Mouse (Mus musculus) neural tube, embryonic 14.5 days (tissue): Measurements from ENCODE around the gene Baz2a. TPM values are rescaled to one million over a fixed set of nuclear protein-coding genes. Genes with fewer than 3 reads are reported as not detected.
"Not testable (repeated sequence)": the region's sequence is repeated elsewhere in the genome, so short reads cannot be mapped to it uniquely, and the experiment has no call there.

ENCODE experiments used
- ATAC-seq: fragments of 200-750 bp; cut with Nextera tagmentation; 2 replicates; pipeline ENCODE4 v1.8.0; 2017; ENCODE audit warnings: low read depth, mild to moderate bottlenecking, moderate TSS enrichment, moderate library complexity
- H3K27ac ChIP-seq: fragments of 300-500 bp; sonication (generic); 2 replicates; pipeline ENCODE4 v1.5.1; 2014; ENCODE audit warnings: low read depth, mild to moderate bottlenecking, control low read depth, low read length, moderate library complexity, mixed read lengths
- H3K27me3 ChIP-seq: fragments of 300-500 bp; sonication (generic); 2 replicates; pipeline ENCODE4 v1.6.1; 2014; ENCODE audit warnings: low read length; ENCODE audit not compliant: control insufficient read depth, insufficient read depth
- H3K36me3 ChIP-seq: fragments of 300-500 bp; sonication (generic); 2 replicates; pipeline ENCODE4 v1.6.1; 2014; ENCODE audit warnings: low read length, mixed read lengths; ENCODE audit not compliant: control insufficient read depth, insufficient read depth
- H3K4me1 ChIP-seq: fragments of 300-500 bp; sonication (generic); 2 replicates; pipeline ENCODE4 v1.6.1; 2014; ENCODE audit warnings: low read length; ENCODE audit not compliant: control insufficient read depth, insufficient read depth
- H3K4me2 ChIP-seq: fragments of 300-500 bp; sonication (generic); 2 replicates; pipeline ENCODE4 v1.6.1; 2014; ENCODE audit warnings: mild to moderate bottlenecking, low read depth, low read length, control low read depth
- H3K4me3 ChIP-seq: fragments of 300-500 bp; sonication (generic); 2 replicates; pipeline ENCODE4 v1.5.1; 2014; ENCODE audit warnings: low read depth, low read length, control low read depth, mixed read lengths
- H3K9ac ChIP-seq: fragments of 300-500 bp; sonication (generic); replicated peaks from 2 replicates; pipeline ENCODE4 v1.6.1; 2014; ENCODE audit warnings: low read depth, mild to moderate bottlenecking, control low read depth, low read length, mixed read lengths
- H3K9me3 ChIP-seq: fragments of 300-500 bp; sonication (generic); 2 replicates; pipeline ENCODE4 v1.6.1; 2016; ENCODE audit warnings: low read length; ENCODE audit not compliant: control insufficient read depth
- WGBS: fragments of 180-500 bp; shearing (Covaris S2); extraction: QIAGEN DNeasy Blood & Tissue Kit; methylation state at CpG from one replicate; pipeline ENCODE4 v1.1.7; 2014; 5-methylcytosine and 5-hydroxymethylcytosine counted together
- polyA plus RNA-seq: library from polyadenylated mRNA; unstranded; fragments of >200 nt; fragmentation: Nextera tagmentation; extraction: Ambion mirVana; gene quantifications from 2 replicates; pipeline ENCODE4 v1.2.1, GENCODE M21; 2014

The Baz2a gene
- polyA plus RNA-seq, 1 experiment from 2014 or later = 20.9 TPM

DNA sequence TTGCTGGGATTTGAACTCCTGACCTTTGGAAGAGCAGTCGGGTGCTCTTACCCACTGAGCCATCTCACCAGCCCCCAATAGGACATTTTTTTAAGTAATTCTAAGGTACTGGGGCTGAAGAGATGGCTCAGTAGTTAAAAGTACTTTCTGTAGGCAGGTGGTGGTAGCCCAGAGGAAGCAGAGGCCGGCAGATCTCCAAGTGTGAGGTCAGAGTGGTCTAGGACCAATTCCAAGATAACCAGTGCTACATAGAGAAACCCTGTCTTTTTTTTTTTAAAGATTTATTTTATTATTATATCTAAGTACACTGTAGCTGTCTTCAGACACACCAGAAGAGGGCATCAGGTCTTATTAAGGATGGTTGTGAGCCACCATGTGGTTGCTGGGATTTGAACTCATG is 4.2 kb upstream of the Baz2a start:
- not testable (repeated sequence) for H3K27me3 ChIP-seq, H3K4me2 ChIP-seq, H3K4me3 ChIP-seq, ATAC-seq, H3K9me3 ChIP-seq, H3K9ac ChIP-seq, H3K27ac ChIP-seq
- WGBS = 86% methylated on average over 2 of the region's 2 CpGs
- Histone ChIP-seq H3K4me1 (peaks cover 19% of the 10 kb centered on the region), H3K36me3 (peaks cover 54% of the 10 kb centered on the region)

DNA sequence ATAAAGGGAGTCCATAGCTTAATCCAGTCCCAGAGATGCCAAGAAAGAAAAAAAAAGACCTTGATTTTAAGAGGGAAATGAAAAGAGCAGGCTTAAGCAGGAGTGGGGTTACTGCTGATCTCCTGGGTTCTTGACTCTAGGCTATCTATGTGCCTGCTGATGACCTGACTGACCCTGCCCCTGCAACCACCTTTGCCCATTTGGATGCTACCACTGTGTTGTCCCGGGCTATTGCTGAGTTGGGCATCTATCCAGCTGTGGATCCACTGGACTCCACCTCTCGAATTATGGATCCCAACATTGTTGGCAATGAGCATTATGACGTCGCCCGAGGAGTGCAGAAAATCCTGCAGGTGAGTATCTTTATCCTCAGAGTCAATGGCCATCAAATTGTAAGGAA is 3.2 kb upstream of the Baz2a start:
- peaks cover 19% of the 10 kb centered on the region for H3K4me1 ChIP-seq
- H3K9ac ChIP-seq = no peak overlapping the region
- no peak overlapping the region for H3K27ac ChIP-seq
- no peak for ATAC-seq
- peaks cover 54% of the 10 kb centered on the region for H3K36me3 ChIP-seq
- H3K9me3 ChIP-seq = no peaks in the 10 kb centered on the region
- H3K4me2 ChIP-seq = no peak overlapping the region
- H3K27me3 ChIP-seq = no peaks in the 10 kb centered on the region; the same call in 1 of the 2 replicates
- WGBS = 95% methylated on average over 5 of the region's 5 CpGs
- H3K4me3 ChIP-seq = no peak overlapping the region

DNA sequence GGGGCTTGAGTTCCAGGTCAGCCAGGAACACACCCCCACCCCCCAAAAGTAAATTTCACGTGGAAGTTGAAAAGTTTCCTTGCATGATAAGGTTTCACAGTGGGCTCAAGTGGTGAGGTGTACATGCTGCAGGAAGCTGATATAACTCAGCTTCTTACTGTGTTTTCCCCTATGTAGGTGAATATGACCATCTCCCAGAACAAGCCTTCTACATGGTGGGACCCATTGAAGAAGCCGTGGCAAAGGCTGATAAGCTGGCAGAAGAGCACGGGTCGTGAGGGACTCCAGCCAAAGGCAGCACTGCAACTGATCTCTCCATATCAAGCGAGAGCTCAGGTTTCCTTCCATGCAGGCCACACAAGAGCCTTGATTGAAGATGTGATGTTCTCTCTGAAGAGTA is 1.5 kb upstream of the Baz2a start:
- no peak overlapping the region for H3K4me2 ChIP-seq
- H3K27ac ChIP-seq = no peak overlapping the region
- H3K4me3 ChIP-seq = no peak overlapping the region
- H3K9me3 ChIP-seq = no peaks in the 10 kb centered on the region
- H3K36me3 ChIP-seq = peaks cover 54% of the 10 kb centered on the region
- no peak for ATAC-seq
- H3K4me1 ChIP-seq = peaks cover 24% of the 10 kb centered on the region
- H3K9ac ChIP-seq = no peak overlapping the region
- 76% methylated on average over 5 of the region's 5 CpGs for WGBS
- H3K27me3 ChIP-seq = no peaks in the 10 kb centered on the region

DNA sequence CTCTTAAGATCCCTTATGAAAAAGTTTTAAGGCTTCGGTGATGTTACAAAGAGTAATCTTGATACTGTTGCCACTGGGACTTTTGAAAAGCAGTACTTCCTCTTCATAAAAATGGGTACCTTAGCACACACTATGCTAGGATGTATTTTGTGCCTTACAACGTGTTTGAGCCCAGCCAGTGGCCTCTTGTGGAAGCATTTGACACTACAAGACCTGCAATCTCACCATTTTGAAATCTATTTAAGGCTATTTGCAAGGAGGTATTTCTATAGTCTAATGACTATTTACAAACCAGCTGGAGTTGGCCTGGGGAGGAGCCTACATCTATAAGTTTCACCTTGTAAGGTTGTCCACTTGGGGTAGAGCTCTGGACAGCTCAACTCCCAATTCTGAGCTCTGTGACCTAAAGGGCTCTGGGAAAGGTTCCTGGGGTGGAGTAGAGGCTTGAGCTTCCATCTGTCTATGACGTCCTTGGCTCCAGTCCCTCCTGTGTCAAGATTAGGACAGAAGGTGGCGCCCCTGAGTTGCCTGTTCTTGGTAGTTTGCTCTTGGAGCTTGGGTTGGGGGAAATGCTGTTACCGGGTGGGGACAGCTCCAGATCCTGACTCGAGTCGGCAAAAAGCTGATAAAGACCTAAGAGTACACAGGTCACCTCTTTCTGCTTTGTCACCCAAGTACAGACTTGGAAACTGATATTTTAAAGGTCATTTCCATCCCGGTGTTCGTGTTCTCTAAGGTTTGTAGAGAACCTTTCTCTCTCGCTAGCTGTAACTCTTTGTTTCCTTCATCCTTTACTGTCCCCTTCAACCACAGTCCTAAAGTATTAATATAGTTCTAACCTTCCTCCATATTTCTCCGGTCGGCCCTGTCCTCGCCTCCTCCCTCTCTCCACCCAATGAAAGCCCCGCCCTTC is 470 bp upstream of the Baz2a start:
- no peak overlapping the region for H3K27ac ChIP-seq

DNA sequence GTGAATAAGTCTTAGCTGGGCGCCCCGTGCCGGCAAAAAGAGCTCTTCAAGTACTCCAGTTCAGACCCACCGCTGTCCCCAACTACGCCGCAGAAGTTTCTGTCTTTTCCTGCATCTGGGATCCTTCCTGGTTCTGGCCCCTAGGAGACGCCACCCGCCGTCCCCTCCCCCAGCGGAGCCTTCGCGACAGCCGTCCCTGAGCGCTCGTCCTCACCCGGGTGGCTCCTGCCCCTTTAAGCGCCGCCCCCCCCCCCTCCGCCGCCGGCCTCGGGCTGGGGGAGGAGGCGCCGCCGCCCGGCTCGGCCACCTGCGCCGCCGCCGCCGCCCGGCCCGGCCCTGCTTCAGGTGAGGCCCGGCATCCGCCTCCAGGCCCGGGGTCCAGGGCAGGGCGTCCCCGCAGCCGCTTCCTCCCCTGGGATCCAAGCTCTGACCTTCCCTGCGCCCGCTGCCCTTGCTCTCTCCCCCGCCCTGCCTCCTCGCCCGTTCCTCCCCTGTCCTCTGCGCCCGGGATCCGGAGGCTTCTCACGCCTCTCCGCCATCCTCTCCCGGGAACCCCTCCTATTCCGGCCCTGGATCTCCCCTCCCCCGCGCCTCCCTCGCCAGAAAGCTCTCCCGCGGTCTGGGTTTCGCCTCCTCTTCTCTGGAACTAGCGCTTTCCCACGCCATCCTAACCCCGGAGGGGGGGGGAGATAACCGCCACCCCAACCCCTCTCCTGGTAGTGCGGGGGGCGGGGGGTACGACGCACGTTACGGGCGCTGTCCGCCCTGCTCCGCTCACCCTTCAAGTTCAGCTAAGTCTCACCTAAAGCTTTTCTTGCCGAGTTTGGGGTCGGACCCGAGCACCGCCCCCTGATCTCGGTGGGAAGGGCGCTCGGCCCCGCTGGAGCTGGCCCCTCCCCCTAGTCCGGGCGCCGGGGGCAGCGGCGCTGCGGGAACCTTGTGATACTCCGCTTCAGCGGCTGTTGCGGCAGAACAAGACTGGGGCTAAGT is 1.4 kb downstream of the Baz2a start:
- H3K36me3 ChIP-seq = peaks cover 26% of the 10 kb centered on the region
- under 1% methylated on average over 57 of the region's 88 CpGs for WGBS
- peak overlapping the region; percentile 74 for H3K9ac ChIP-seq
- peak overlapping the region; percentile 77 for H3K4me3 ChIP-seq
- peak overlapping the region; percentile 85 for H3K27ac ChIP-seq
- peaks cover 22% of the 10 kb centered on the region for H3K4me1 ChIP-seq
- no peaks in the 10 kb centered on the region for H3K9me3 ChIP-seq
- H3K27me3 ChIP-seq = no peaks in the 10 kb centered on the region
- ATAC-seq = peak; percentile 48
- H3K4me2 ChIP-seq = peak overlapping the region; percentile 89

More for the DNA sequence above, 470 bp upstream of the Baz2a start:
- Histone ChIP-seq H3K36me3 (peaks cover 45% of the 10 kb centered on the region), H3K9ac (peak overlapping the region; percentile 74; the same call in 1 of the 2 replicates), H3K4me3 (peak overlapping the region; percentile 77; the same call in 1 of the 2 replicates), H3K27me3 (no peaks in the 10 kb centered on the region), H3K9me3 (no peaks in the 10 kb centered on the region), H3K4me2 (peak overlapping the region; percentile 89), H3K4me1 (peaks cover 21% of the 10 kb centered on the region)
- peak; percentile 39; the same call in 1 of the 2 replicates for ATAC-seq
- 7% methylated on average over 14 of the region's 14 CpGs for WGBS

DNA sequence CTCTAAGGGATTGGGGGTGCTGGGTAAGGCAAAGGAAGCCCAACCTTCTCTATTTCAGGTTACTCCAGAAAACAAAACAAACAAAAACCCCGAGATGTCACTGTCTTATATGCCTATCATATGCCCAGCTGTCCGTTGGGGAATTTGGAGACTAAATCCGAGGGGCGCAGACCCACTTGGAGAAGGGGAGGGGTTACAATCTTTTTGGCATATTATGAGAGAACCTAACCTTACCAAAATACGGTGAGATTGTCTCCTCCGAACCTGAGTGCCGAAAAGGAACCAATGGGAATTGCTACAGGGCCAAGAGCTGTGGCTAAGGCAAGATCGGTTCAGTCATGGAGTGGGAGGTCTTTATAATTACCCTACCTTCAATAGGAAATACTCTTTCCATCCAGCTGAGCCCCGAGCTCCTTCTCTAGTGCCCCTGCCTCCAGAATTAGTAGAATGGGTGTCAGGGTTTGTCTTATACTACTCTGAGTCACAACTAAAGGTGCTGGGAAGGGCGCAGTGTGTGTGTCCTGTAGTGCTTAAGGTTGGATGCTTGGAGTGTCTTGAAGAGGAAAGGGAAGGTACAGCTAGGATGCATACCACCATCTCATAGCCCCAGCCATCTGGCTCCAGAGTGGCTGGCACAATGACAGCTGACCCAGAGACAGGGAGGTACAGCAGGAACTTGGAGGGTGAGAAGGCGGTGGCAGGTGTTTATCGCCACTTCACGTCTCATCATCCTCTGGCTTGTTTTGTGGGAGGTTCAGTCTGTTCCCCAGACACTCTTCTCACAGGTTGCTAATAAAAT is 2.3 kb downstream of the Baz2a start:
- Histone ChIP-seq H3K9me3 (no peaks in the 10 kb centered on the region), H3K36me3 (peaks cover 17% of the 10 kb centered on the region), H3K27me3 (no peaks in the 10 kb centered on the region), H3K27ac (peak overlapping the region; percentile 85), H3K4me1 (peaks cover 29% of the 10 kb centered on the region), H3K4me3 (peak overlapping the region; percentile 77), H3K9ac (peak overlapping the region; percentile 74), H3K4me2 (peak overlapping the region; percentile 89)
- ATAC-seq = no peak
- 24% methylated on average over 13 of the region's 13 CpGs for WGBS

DNA sequence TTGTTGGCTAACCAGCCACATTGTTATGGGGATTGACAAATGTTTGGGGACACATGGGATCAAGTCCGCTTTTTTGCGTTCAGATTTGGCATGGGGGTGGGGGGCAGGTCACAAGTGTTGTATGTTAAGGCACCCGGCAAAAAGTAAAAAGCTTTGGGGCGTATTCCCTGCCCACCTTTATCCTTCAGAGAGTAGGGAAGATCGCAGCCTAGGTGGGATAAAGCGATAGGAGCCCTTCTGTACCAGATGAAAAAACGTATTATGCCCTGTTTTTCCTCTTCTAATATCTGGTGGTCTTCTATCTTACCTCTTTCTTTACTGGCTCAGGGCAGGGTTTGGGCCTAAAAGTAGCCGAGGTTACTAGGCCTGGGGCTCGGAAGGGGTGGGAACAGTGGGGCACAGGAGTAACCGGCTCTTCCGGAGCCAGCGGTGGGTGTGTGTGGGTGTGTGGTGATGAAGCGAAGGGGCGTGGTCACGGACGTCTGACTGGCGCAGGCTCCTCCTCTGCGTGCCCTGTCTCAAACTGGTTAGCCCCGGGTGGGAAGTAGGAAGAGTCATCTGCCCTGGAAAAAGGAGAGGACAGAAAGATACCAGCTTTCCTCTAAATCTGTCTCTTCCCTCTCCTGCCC is 3.1 kb downstream of the Baz2a start:
- 12% methylated on average over 19 of the region's 19 CpGs for WGBS

More for the DNA sequence above, 3.1 kb downstream of the Baz2a start:
- H3K27ac ChIP-seq = no peak overlapping the region
- peaks cover 29% of the 10 kb centered on the region for H3K4me1 ChIP-seq
- peak overlapping the region; percentile 41 for H3K4me2 ChIP-seq
- peaks cover 10% of the 10 kb centered on the region for H3K36me3 ChIP-seq
- H3K9me3 ChIP-seq = no peaks in the 10 kb centered on the region
- ATAC-seq = peak; percentile 29; the same call in 1 of the 2 replicates
- H3K9ac ChIP-seq = no peak overlapping the region
- H3K4me3 ChIP-seq = peak overlapping the region; percentile 15; the same call in 1 of the 2 replicates
- no peaks in the 10 kb centered on the region for H3K27me3 ChIP-seq
